Mouse (Mus musculus) hindbrain, embryonic 14.5 days (tissue): ENCODE results near the gene Izumo1r. TPM values are rescaled to one million over a fixed set of nuclear protein-coding genes. Genes with fewer than 3 reads are reported as not detected.

Experiments used
- ATAC-seq: fragments of 200-750 bp; cut with Nextera tagmentation; 2 replicates; pipeline ENCODE4 v1.8.0; 2017; ENCODE audit warnings: moderate number of reproducible peaks, mild to moderate bottlenecking, moderate TSS enrichment, moderate library complexity; ENCODE audit not compliant: low FRiP score
- DNase-seq: peaks from one replicate; pipeline ENCODE4 v3.0.0-alpha.2; 2015; ENCODE audit warnings: low spot score
- H3K27ac ChIP-seq: fragments of 300-500 bp; sonication (generic); 2 replicates; pipeline ENCODE4 v1.5.1; 2014; ENCODE audit warnings: mild to moderate bottlenecking, moderate library complexity
- H3K27me3 ChIP-seq: fragments of 300-500 bp; sonication (generic); 2 replicates; pipeline ENCODE4 v1.6.1; 2014; ENCODE audit warnings: mild to moderate bottlenecking, low read length, mixed read lengths; ENCODE audit not compliant: control insufficient read depth, insufficient read depth
- H3K36me3 ChIP-seq: fragments of 300-500 bp; sonication (generic); replicated peaks from 2 replicates; pipeline ENCODE4 v1.6.1; 2014; ENCODE audit not compliant: control insufficient read depth, insufficient read depth
- H3K4me1 ChIP-seq: fragments of 300-500 bp; sonication (generic); replicated peaks from 2 replicates; pipeline ENCODE4 v1.6.1; 2014; ENCODE audit warnings: antibody characterized with exemption, low read length, mixed read lengths; ENCODE audit not compliant: control insufficient read depth, insufficient read depth
- H3K4me2 ChIP-seq: fragments of 300-500 bp; sonication (generic); replicated peaks from 2 replicates; pipeline ENCODE4 v1.6.1; 2014; ENCODE audit warnings: mild to moderate bottlenecking, moderate library complexity
- H3K4me3 ChIP-seq: fragments of 300-500 bp; sonication (generic); replicated peaks from 2 replicates; pipeline ENCODE4 v1.5.1; 2014; ENCODE audit warnings: mild to moderate bottlenecking, low read length
- H3K9ac ChIP-seq: fragments of 300-500 bp; sonication (generic); 2 replicates; pipeline ENCODE4 v1.6.1; 2014
- H3K9me3 ChIP-seq: fragments of 300-500 bp; sonication (generic); 2 replicates; pipeline ENCODE4 v1.6.1; 2016; ENCODE audit warnings: low read length; ENCODE audit not compliant: control insufficient read depth
- WGBS: fragments of 180-500 bp; shearing (Covaris S2); extraction: QIAGEN DNeasy Blood & Tissue Kit; methylation state at CpG from one replicate; pipeline ENCODE4 v1.1.7; 2014; 5-methylcytosine and 5-hydroxymethylcytosine counted together
- polyA plus RNA-seq: library from polyadenylated mRNA; unstranded; fragments of >200 nt; fragmentation: Nextera tagmentation; extraction: Ambion mirVana; gene quantifications from 2 replicates; pipeline ENCODE4 v1.2.1, GENCODE M21; 2014

The Izumo1r gene
- polyA plus RNA-seq = not detected in 2 replicates

DNA sequence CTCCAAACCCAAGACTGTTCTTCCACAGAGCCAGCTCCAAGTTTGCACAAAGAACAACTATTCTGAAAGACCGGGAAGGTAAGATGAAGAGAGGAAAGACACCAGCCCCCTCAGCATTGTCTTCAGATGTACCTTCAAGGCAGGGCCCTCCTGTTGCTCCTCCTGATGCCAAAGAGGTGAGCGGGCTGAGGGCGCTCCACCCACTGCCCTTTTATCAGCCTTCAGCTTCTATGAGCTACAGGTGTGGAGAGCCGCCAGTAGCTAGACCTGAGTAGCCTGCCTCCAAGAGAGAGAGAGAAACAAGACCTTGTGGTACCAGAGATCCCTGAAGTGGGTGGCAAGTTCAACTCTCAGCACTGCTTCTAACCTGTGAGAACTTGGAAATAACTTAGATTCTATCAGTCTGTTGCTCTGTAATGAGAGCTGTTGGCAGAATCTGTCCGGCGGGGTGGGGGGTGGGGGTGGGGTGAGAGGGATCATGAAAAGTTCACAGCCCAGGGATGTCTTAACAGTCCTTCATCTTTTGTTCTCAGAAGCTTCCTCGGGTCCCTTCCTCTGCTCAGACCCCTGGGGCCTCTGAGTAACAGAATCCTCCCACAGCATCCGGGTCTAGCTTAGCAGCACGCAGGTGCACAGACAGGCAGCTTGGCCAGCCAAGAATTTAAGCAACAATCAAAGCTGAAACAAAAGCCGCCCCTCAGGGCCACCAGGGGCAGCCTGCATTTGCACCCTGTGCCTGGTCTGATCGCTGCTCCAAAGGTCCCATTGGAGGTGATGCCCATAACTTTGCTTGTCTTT is at the start of gene Izumo1r:
Gene Izumo1r, minus strand, starts transcription at position 369 of the 798 bp plus-strand sequence.
- no peaks in the 10 kb centered on the region for H3K36me3 ChIP-seq
- no peak within 1 kb of the TSS for H3K9ac ChIP-seq
- no peak within 1 kb of the TSS for H3K4me3 ChIP-seq
- H3K9me3 ChIP-seq = no peaks in the 10 kb centered on the region
- WGBS = 33% methylated on average over 11 of the region's 11 CpGs
- H3K27ac ChIP-seq = no peak within 1 kb of the TSS
- no peak for DNase-seq
- 0 out of 2 replicates have a peak, but pooled peaks cover 6% of the 10 kb centered on the region for H3K4me1 ChIP-seq
- H3K4me2 ChIP-seq = no peak within 1 kb of the TSS
- H3K27me3 ChIP-seq = no peaks in the 10 kb centered on the region
- ATAC-seq = no peak

DNA sequence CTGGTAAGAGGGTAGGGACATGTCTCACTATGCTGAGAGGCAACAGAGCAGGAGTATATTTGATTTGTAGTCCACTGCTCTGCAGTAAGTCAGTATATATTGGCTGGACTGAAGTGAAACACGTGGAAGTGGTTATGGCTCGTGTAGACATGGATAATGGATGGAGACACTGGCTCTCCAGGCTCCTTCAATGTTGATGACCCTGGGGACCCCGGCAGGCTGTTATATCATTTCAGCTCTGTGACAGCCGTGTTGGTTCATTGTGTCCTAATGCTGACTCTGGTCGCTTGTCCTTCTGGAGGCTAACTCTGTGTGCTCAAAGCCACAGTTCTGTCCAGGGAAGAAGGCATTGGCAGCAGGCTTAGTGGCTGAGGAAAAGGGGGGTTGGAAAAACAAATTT is 47.3 kb upstream of the Izumo1r start:
- 47% methylated on average over 5 of the region's 5 CpGs for WGBS
- Histone ChIP-seq H3K9ac (no peak overlapping the region), H3K4me3 (no peak overlapping the region), H3K9me3 (no peaks in the 10 kb centered on the region), H3K36me3 (no peaks in the 10 kb centered on the region), H3K27ac (no peak overlapping the region), H3K4me2 (no peak overlapping the region), H3K4me1 (no peaks in the 10 kb centered on the region), H3K27me3 (no peaks in the 10 kb centered on the region)
- ATAC-seq = no peak
- DNase-seq = no peak

DNA sequence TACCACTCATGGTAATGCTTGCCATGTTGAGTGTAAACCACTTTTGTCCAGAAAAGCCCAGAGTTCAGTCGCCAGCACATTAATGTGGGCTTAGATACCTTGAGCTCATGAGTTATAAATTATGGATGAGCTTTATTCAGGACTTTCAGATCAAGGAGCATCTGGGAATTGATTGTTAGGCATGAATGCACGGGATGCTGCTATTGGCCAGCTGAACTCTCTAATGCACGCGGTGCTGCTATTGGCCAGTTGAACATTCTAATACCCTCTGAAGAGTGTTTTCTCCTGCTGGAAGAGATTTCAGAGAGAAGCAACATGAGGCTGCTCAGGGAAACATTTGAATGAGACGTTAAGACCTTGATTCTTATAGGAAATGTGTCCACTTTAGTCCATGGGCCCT is 45.1 kb upstream of the Izumo1r start:
- ATAC-seq = no peak
- H3K9me3 ChIP-seq = no peaks in the 10 kb centered on the region
- no peak for DNase-seq
- no peak overlapping the region for H3K27ac ChIP-seq
- no peak overlapping the region for H3K9ac ChIP-seq
- H3K27me3 ChIP-seq = no peaks in the 10 kb centered on the region
- H3K36me3 ChIP-seq = no peaks in the 10 kb centered on the region
- H3K4me3 ChIP-seq = no peak overlapping the region
- 0 out of 2 replicates have a peak, but pooled peaks cover 5% of the 10 kb centered on the region for H3K4me1 ChIP-seq
- no peak overlapping the region for H3K4me2 ChIP-seq
- 50% methylated on average over 5 of the region's 5 CpGs for WGBS

DNA sequence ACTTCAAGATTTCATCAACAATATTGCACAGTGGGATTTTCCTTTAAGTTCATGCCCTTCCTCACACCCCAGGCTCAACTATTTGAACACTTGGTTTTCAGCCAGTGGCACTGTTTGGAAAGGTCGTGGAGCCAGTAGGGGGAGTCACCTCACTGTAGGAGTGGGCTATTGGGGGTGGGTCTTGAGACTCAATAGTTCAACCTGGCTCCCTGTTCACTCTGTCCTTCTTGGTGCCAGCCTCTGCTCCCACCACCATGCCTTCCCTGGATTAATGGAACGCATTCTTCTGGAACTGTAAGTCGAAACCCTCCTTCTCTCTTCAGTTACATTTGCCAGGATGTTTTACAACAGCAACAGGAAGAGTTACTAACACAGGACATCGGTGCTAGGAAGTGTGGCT is 42.9 kb upstream of the Izumo1r start:
- Histone ChIP-seq H3K4me2 (no peak overlapping the region), H3K9ac (no peak overlapping the region), H3K9me3 (no peaks in the 10 kb centered on the region), H3K36me3 (no peaks in the 10 kb centered on the region), H3K27ac (no peak overlapping the region), H3K27me3 (no peaks in the 10 kb centered on the region), H3K4me1 (0 out of 2 replicates have a peak, but pooled peaks cover 5% of the 10 kb centered on the region), H3K4me3 (no peak overlapping the region)
- ATAC-seq (no peak), DNase-seq (no peak)
- WGBS = 80% methylated on average over 4 of the region's 4 CpGs

DNA sequence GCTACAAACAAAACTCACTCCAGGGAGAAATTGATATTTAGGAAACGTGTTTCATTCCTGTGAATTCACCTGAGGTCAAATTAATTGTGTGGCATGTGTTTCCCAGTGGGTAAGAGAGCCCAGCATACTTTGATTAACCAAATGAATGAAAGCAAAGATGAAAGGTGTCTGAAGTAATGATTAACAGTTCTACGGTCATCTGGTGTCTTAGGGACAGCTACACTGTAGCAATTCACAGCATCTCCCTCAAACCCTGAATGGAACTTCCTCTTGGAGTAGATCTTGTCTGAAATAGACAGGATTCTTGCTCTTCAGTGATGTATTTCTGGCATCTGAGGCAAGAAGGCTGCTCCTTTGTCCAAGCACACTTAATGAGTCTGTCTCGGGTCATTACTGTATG is 42.2 kb upstream of the Izumo1r start:
- Histone ChIP-seq H3K27me3 (no peaks in the 10 kb centered on the region), H3K4me2 (no peak overlapping the region), H3K9me3 (no peaks in the 10 kb centered on the region), H3K9ac (no peak overlapping the region), H3K4me3 (no peak overlapping the region), H3K36me3 (no peaks in the 10 kb centered on the region), H3K27ac (0 out of 2 replicates have a peak overlapping the region, but pooled peaks have one; percentile 26), H3K4me1 (0 out of 2 replicates have a peak, but pooled peaks cover 5% of the 10 kb centered on the region)
- ATAC-seq = no peak
- no peak for DNase-seq
- 55% methylated on average over 3 of the region's 3 CpGs for WGBS

DNA sequence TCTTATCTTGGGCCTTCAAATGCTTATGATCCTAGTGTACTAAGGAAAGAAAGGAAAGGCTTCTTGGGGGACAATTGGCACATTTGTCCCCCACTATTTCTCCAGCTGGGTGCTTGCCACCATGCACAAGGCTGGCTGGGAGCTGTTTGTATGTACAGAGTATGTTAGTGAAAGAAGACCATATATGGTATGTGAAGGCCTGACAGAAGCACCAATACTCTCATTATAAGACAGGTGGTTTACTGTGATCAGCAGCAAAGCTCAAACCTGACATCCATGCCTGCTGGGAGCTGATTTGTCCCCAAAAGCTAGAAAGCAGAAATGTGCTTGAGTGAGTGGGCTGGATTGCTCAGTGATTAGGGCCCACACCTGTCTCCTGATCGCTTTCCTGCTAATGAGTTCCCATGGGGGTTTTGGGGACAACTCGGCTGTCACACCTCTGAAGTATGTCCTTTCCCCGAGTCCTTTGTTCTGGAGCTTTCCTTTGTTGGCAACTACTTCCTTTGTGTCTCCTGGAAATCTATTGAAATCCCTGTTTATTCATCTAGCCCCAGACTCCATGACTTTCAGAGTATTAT is 38.5 kb upstream of the Izumo1r start:
- ATAC-seq (no peak), DNase-seq (no peak)
- Histone ChIP-seq H3K4me3 (no peak overlapping the region), H3K36me3 (no peaks in the 10 kb centered on the region), H3K4me1 (0 out of 2 replicates have a peak, but pooled peaks cover 5% of the 10 kb centered on the region), H3K9ac (no peak overlapping the region), H3K27ac (no peak overlapping the region), H3K9me3 (no peaks in the 10 kb centered on the region), H3K27me3 (no peaks in the 10 kb centered on the region), H3K4me2 (no peak overlapping the region)
- WGBS = 32% methylated on average over 3 of the region's 3 CpGs

DNA sequence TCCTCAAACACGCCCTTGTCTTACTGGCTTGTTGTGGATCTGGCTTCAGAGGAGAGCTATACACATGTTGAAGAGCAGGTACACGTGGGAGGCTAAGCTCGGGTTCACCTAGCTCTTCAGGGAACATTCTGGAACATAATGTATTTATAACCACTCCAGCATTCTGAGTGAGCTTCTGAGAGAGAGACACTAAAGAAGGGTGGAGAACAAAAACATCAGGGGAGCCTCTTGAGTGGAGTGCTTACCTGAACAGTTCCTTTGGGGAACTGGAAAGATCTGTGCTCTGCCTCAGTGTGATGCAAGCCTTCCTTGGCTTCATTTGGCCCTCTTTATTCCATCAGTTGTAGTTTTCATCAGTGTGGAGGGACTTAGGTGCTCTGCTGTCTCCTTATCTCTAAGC is 35.9 kb upstream of the Izumo1r start:
- ATAC-seq (no peak), DNase-seq (no peak)
- 87% methylated on average over 3 of the region's 3 CpGs for WGBS
- Histone ChIP-seq H3K4me2 (no peak overlapping the region), H3K4me1 (no peaks in the 10 kb centered on the region), H3K27me3 (no peaks in the 10 kb centered on the region), H3K4me3 (no peak overlapping the region), H3K27ac (no peak overlapping the region), H3K9me3 (no peaks in the 10 kb centered on the region), H3K36me3 (no peaks in the 10 kb centered on the region), H3K9ac (no peak overlapping the region)

DNA sequence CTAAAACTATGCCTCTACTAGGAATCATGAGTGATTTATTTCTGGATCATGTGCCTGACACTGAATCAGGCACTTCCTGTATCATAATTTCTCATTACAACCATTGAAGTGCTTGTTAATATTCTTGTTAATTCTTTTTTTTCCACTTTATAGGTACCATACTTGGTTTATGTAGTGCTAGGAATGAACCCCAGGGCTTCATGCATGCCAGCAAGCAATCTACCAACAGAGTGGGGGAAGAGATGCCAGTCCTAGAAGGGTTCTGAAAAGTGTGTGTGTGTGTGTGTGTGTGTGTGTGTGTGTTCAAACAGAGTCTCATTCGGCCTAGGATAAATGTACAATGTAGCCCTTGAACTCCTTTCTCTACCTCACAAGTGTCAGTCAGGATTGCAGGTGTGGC is 33.6 kb upstream of the Izumo1r start:
- ATAC-seq = no peak

DNA sequence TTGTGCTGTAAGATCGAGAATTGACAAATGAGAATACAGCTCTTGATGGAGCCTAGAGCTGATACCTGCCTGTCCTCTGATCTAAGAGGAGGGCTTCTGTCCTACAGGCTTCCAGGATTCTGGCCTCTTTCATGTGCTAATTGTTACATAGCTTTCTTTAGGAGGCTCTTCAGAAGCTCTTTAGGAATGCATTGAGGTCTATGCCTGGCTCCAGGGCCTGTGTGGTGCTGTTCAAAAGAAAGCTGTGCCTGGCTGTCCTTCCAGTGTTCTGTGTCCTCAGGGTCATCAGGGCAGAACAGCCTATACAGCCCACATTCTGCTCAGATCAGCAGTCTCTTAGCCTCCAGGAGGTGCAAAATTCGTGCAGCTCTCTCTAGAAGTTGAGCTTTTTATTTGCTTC is 31.1 kb upstream of the Izumo1r start:
- Histone ChIP-seq H3K27me3 (no peaks in the 10 kb centered on the region), H3K9me3 (no peaks in the 10 kb centered on the region), H3K4me2 (no peak overlapping the region), H3K36me3 (no peaks in the 10 kb centered on the region), H3K4me1 (no peaks in the 10 kb centered on the region), H3K9ac (no peak overlapping the region), H3K27ac (no peak overlapping the region), H3K4me3 (no peak overlapping the region)
- DNase-seq (no peak), ATAC-seq (no peak)
- WGBS = 43% methylated on average over 2 of the region's 2 CpGs

More for the DNA sequence above, 33.6 kb upstream of the Izumo1r start:
- Histone ChIP-seq H3K9ac (no peak overlapping the region), H3K36me3 (no peaks in the 10 kb centered on the region), H3K4me1 (no peaks in the 10 kb centered on the region), H3K4me3 (no peak overlapping the region), H3K4me2 (no peak overlapping the region), H3K9me3 (no peaks in the 10 kb centered on the region), H3K27ac (no peak overlapping the region), H3K27me3 (no peaks in the 10 kb centered on the region)
- DNase-seq = no peak
- 86% methylated on average over 1 of the region's 1 CpGs for WGBS
